Mouse (Mus musculus): ENCODE measurements around the gene Iqck.

GRCm38 (mm10) chr7:118981831-118982230 is 126.3 kb downstream of the Iqck start:
- no peak for TF ChIP-seq E2F4 (IDR thresholded peaks at IDR 0.05; ENCODE audit: insufficient read depth)
- no peak for TF ChIP-seq USF1 (IDR thresholded peaks at IDR 0.05; ENCODE audit: low read depth)
- no peak for TF ChIP-seq POLR2A (IDR thresholded peaks at IDR 0.05; ENCODE audit: insufficient read length, low read depth)
- no peak for TF ChIP-seq MYOD1 (IDR thresholded peaks at IDR 0.05; ENCODE audit: control insufficient read depth in 1 of 3, insufficient read length in 2 of 3, low read depth in 2 of 3)
- TF ChIP-seq MYOG (IDR thresholded peaks at IDR 0.05; ENCODE audit: control insufficient read depth in 1 of 3, insufficient read depth in 1 of 3, insufficient read length in 2 of 3, low read depth in 2 of 3): no peak
- no peak for TF ChIP-seq TCF12 (IDR thresholded peaks at IDR 0.05; ENCODE audit: insufficient read depth, poor library complexity, severe bottlenecking)
- TF ChIP-seq MAX (IDR thresholded peaks at IDR 0.05; ENCODE audit: low read depth): no peak

Data from myocyte (in vitro differentiated cells).